Mouse (Mus musculus) forebrain, embryonic 16.5 days (tissue): ENCODE data around the gene Daam1. TPM values are rescaled to one million over a fixed set of nuclear protein-coding genes. Genes with fewer than 3 reads are reported as not detected.
A peak's percentile ranks its signal among the peaks of the same experiment; 100 is the strongest.

ENCODE experiments used
- ATAC-seq: fragments of 200-750 bp; cut with Nextera tagmentation; 2 replicates; pipeline ENCODE4 v1.8.0; 2017; ENCODE audit warnings: mild to moderate bottlenecking, moderate library complexity
- H3K27ac ChIP-seq: fragments of 300-500 bp; sonication (generic); 2 replicates; pipeline ENCODE4 v1.5.1; 2014; ENCODE audit warnings: low read length, control low read depth
- H3K27me3 ChIP-seq: fragments of 300-500 bp; sonication (generic); replicated peaks from 2 replicates; pipeline ENCODE4 v1.6.1; 2014; ENCODE audit warnings: low read length; ENCODE audit not compliant: control insufficient read depth, insufficient read depth
- H3K36me3 ChIP-seq: fragments of 300-500 bp; sonication (generic); 2 replicates; pipeline ENCODE4 v1.6.1; 2014; ENCODE audit not compliant: control insufficient read depth, insufficient read depth
- H3K4me1 ChIP-seq: fragments of 300-500 bp; sonication (generic); replicated peaks from 2 replicates; pipeline ENCODE4 v1.6.1; 2014; ENCODE audit warnings: low read length; ENCODE audit not compliant: control insufficient read depth, insufficient read depth
- H3K4me2 ChIP-seq: fragments of 300-500 bp; sonication (generic); 2 replicates; pipeline ENCODE4 v1.6.1; 2014; ENCODE audit warnings: mild to moderate bottlenecking, low read length, control low read depth
- H3K4me3 ChIP-seq: fragments of 300-500 bp; sonication (generic); replicated peaks from 2 replicates; pipeline ENCODE4 v1.5.1; 2014; ENCODE audit warnings: mild to moderate bottlenecking, low read length, control low read depth
- H3K9ac ChIP-seq: fragments of 300-500 bp; sonication (generic); replicated peaks from 2 replicates; pipeline ENCODE4 v1.6.1; 2014; ENCODE audit warnings: low read depth, low read length, control low read depth
- H3K9me3 ChIP-seq: fragments of 300-500 bp; sonication (generic); 2 replicates; pipeline ENCODE4 v1.6.1; 2016; ENCODE audit warnings: low read length; ENCODE audit not compliant: control insufficient read depth
- WGBS: fragments of 180-500 bp; shearing (Covaris S2); extraction: QIAGEN DNeasy Blood & Tissue Kit; methylation state at CpG from one replicate; pipeline ENCODE4 v1.1.7; 2014; 5-methylcytosine and 5-hydroxymethylcytosine counted together
- polyA plus RNA-seq: library from polyadenylated mRNA; unstranded; fragments of >200 nt; fragmentation: Nextera tagmentation; extraction: Ambion mirVana; gene quantifications from 2 replicates; pipeline ENCODE4 v1.2.1, GENCODE M21; 2015

The Daam1 gene
- polyA plus RNA-seq, 1 experiment from 2014 or later: 29.7 TPM

- peaks cover 13% of the 10 kb centered on the region for H3K36me3 ChIP-seq
- WGBS: 16% methylated on average over 12 of the region's 12 CpGs
Measured at GRCm38 (mm10) chr12:71978513-71979352, 147.9 kb downstream of the Daam1 start.

GRCm38 (mm10) chr12:71980166-71980565, 149.3 kb downstream of the Daam1 start:
- Histone ChIP-seq H3K9ac (no peak overlapping the region; the same call in 1 of the 2 replicates), H3K9me3 (no peaks in the 10 kb centered on the region), H3K4me2 (no peak overlapping the region), H3K27me3 (no peaks in the 10 kb centered on the region), H3K27ac (peak overlapping the region; percentile 16), H3K4me3 (no peak overlapping the region), H3K4me1 (peaks cover 52% of the 10 kb centered on the region), H3K36me3 (peaks cover 15% of the 10 kb centered on the region)
- 69% methylated on average over 6 of the region's 6 CpGs for WGBS
- ATAC-seq: no peak

More at GRCm38 (mm10) chr12:71978513-71979352, 147.9 kb downstream of the Daam1 start:
- Histone ChIP-seq H3K4me2 (no peak overlapping the region), H3K27me3 (no peaks in the 10 kb centered on the region), H3K9me3 (no peaks in the 10 kb centered on the region), H3K27ac (peak overlapping the region; percentile 16; the same call in 1 of the 2 replicates), H3K4me3 (no peak overlapping the region), H3K9ac (no peak overlapping the region), H3K4me1 (peaks cover 62% of the 10 kb centered on the region)
- no peak for ATAC-seq

GRCm38 (mm10) chr12:71980746-71981145, 149.9 kb downstream of the Daam1 start:
- Histone ChIP-seq H3K27me3 (no peaks in the 10 kb centered on the region), H3K4me2 (0 out of 2 replicates have a peak overlapping the region, but pooled peaks have one; percentile 10), H3K4me1 (peaks cover 47% of the 10 kb centered on the region), H3K36me3 (peaks cover 18% of the 10 kb centered on the region), H3K9ac (no peak overlapping the region), H3K9me3 (no peaks in the 10 kb centered on the region), H3K27ac (peak overlapping the region; percentile 94), H3K4me3 (no peak overlapping the region)
- ATAC-seq: peak; percentile 51
- WGBS: 31% methylated on average over 11 of the region's 11 CpGs

GRCm38 (mm10) chr12:71981250-71981649, 150.4 kb downstream of the Daam1 start:
- 0 out of 2 replicates have a peak overlapping the region, but pooled peaks have one; percentile 10 for H3K4me2 ChIP-seq
- 23% methylated on average over 8 of the region's 8 CpGs for WGBS
- H3K4me1 ChIP-seq: peaks cover 43% of the 10 kb centered on the region
- H3K9me3 ChIP-seq: no peaks in the 10 kb centered on the region
- peaks cover 22% of the 10 kb centered on the region for H3K36me3 ChIP-seq
- peak; percentile 86 for ATAC-seq
- H3K4me3 ChIP-seq: no peak overlapping the region
- H3K9ac ChIP-seq: no peak overlapping the region
- H3K27ac ChIP-seq: peak overlapping the region; percentile 94
- no peaks in the 10 kb centered on the region for H3K27me3 ChIP-seq

- Histone ChIP-seq H3K4me1 (peaks cover 37% of the 10 kb centered on the region), H3K27ac (peak overlapping the region; percentile 80), H3K4me3 (no peak overlapping the region), H3K36me3 (peaks cover 28% of the 10 kb centered on the region), H3K4me2 (no peak overlapping the region), H3K9me3 (no peaks in the 10 kb centered on the region), H3K9ac (no peak overlapping the region), H3K27me3 (no peaks in the 10 kb centered on the region)
- ATAC-seq: peak; percentile 40; the same call in 1 of the 2 replicates
- 42% methylated on average over 5 of the region's 5 CpGs for WGBS
Measured at GRCm38 (mm10) chr12:71981791-71982190, 150.9 kb downstream of the Daam1 start.

GRCm38 (mm10) chr12:71983102-71983715, 152.3 kb downstream of the Daam1 start:
- Histone ChIP-seq H3K27ac (no peak overlapping the region), H3K4me3 (no peak overlapping the region), H3K4me2 (no peak overlapping the region), H3K4me1 (peaks cover 36% of the 10 kb centered on the region), H3K27me3 (no peaks in the 10 kb centered on the region), H3K9ac (no peak overlapping the region), H3K9me3 (no peaks in the 10 kb centered on the region), H3K36me3 (peaks cover 27% of the 10 kb centered on the region)
- 89% methylated on average over 10 of the region's 10 CpGs for WGBS
- ATAC-seq: no peak

- Histone ChIP-seq H3K9ac (no peak overlapping the region), H3K36me3 (peaks cover 49% of the 10 kb centered on the region), H3K27ac (no peak overlapping the region), H3K4me2 (no peak overlapping the region), H3K4me1 (peaks cover 5% of the 10 kb centered on the region; the same call in 1 of the 2 replicates), H3K4me3 (no peak overlapping the region), H3K9me3 (no peaks in the 10 kb centered on the region), H3K27me3 (no peaks in the 10 kb centered on the region)
- whole genome bisulfite sequencing: 98% methylated on average over 2 of the region's 2 CpGs
- ATAC-seq: no peak
Measured at GRCm38 (mm10) chr12:71987161-71987560, 156.3 kb downstream of the Daam1 start.

GRCm38 (mm10) chr12:71987885-71988284, 157.0 kb downstream of the Daam1 start:
- no peak overlapping the region for H3K4me3 ChIP-seq
- no peak overlapping the region for H3K9ac ChIP-seq
- no peak overlapping the region for H3K4me2 ChIP-seq
- 74% methylated on average over 4 of the region's 4 CpGs for WGBS
- no peaks in the 10 kb centered on the region for H3K27me3 ChIP-seq
- no peaks in the 10 kb centered on the region for H3K9me3 ChIP-seq
- H3K36me3 ChIP-seq: peaks cover 53% of the 10 kb centered on the region
- no peak overlapping the region for H3K27ac ChIP-seq
- ATAC-seq: no peak
- no peaks in the 10 kb centered on the region; the same call in 1 of the 2 replicates for H3K4me1 ChIP-seq

- no peaks in the 10 kb centered on the region for H3K4me1 ChIP-seq
- no peak for ATAC-seq
- no peak overlapping the region for H3K27ac ChIP-seq
- H3K9ac ChIP-seq: no peak overlapping the region
- H3K4me2 ChIP-seq: no peak overlapping the region
- WGBS: 95% methylated on average over 17 of the region's 17 CpGs
- no peak overlapping the region for H3K4me3 ChIP-seq
- no peaks in the 10 kb centered on the region for H3K9me3 ChIP-seq
- H3K27me3 ChIP-seq: no peaks in the 10 kb centered on the region
- peaks cover 55% of the 10 kb centered on the region for H3K36me3 ChIP-seq
Measured at GRCm38 (mm10) chr12:71989596-71989995, 158.7 kb downstream of the Daam1 start.
